ENCODE assay signal across 22 mouse cellular contexts in genomic region chr7:109266181-109266580, GRCm38 (mm10).
DNase-seq lines count a peak whose midpoint lies in the region; ATAC-seq and TF ChIP-seq lines count a peak whose summit lies in the region.
"Had no signal": no experiment of that assay in that cellular context is flagged by ENCODE, and none has a peak within 500 bp of the region (broad histone marks: within the 10 kb centered on the region; RNA-seq: fewer than 3 reads in every experiment).

No protein-coding gene starts in this region.

- H3K4me1 ChIP-seq in hindbrain, embryonic 12.5 days: peaks cover 17% of the 10 kb centered on the region
- no peaks in the 10 kb centered on the region for H3K4me1 ChIP-seq in hindbrain, postnatal 0 days (ENCODE audit: insufficient read depth, low read length)
- H3K4me1 ChIP-seq: embryonic facial prominence, embryonic 13.5 days; embryonic facial prominence, embryonic 15.5 days had no signal

- TF ChIP-seq CTCF in hindbrain, postnatal 0 days (IDR thresholded peaks at IDR 0.05; ENCODE audit: low read depth): no peak

- no peak overlapping the region for H3K9ac ChIP-seq in hindbrain, embryonic 12.5 days
- H3K9ac ChIP-seq in hindbrain, postnatal 0 days (replicated peaks; ENCODE audit: low read length): no peak overlapping the region
- H3K9ac ChIP-seq: embryonic facial prominence, embryonic 13.5 days; embryonic facial prominence, embryonic 15.5 days; forebrain, embryonic 12.5 days had no signal

- no peaks in the 10 kb centered on the region for H3K9me3 ChIP-seq in hindbrain, embryonic 12.5 days (replicated peaks)
- H3K9me3 ChIP-seq in hindbrain, postnatal 0 days (ENCODE audit: low read length): no peaks in the 10 kb centered on the region
- H3K9me3 ChIP-seq: embryonic facial prominence, embryonic 13.5 days; embryonic facial prominence, embryonic 15.5 days; forebrain, embryonic 10.5 days; forebrain, embryonic 12.5 days had no signal

- H3K27ac ChIP-seq in hindbrain, embryonic 12.5 days: no peak overlapping the region
- H3K27ac ChIP-seq in hindbrain, postnatal 0 days: no peak overlapping the region
- H3K27ac ChIP-seq: embryonic facial prominence, embryonic 13.5 days; embryonic facial prominence, embryonic 15.5 days; forebrain, embryonic 12.5 days had no signal

- no peak overlapping the region for H3K4me2 ChIP-seq in hindbrain, embryonic 12.5 days (replicated peaks)
- no peak overlapping the region for H3K4me2 ChIP-seq in hindbrain, postnatal 0 days (ENCODE audit: low read depth, low read length)
- H3K4me2 ChIP-seq: embryonic facial prominence, embryonic 13.5 days; embryonic facial prominence, embryonic 15.5 days; forebrain, embryonic 12.5 days had no signal

- H3K27me3 ChIP-seq in hindbrain, embryonic 12.5 days: no peaks in the 10 kb centered on the region; the same call in 1 of the 2 replicates
- no peaks in the 10 kb centered on the region for H3K27me3 ChIP-seq in hindbrain, postnatal 0 days (ENCODE audit: insufficient read depth, low read length)
- H3K27me3 ChIP-seq: embryonic facial prominence, embryonic 13.5 days; embryonic facial prominence, embryonic 15.5 days; Patski had no signal

- peak; percentile 18; the same call in 1 of the 2 replicates for ATAC-seq in hindbrain, embryonic 12.5 days (ENCODE audit: low FRiP score)
- no peak for ATAC-seq in hindbrain, postnatal 0 days
- ATAC-seq: activated CD4-positive, CD25-positive, alpha-beta regulatory T cell, adult 4 months; forebrain, embryonic 16.5 days; Patski had no signal

- WGBS in hindbrain, embryonic 12.5 days: 38% methylated on average over 1 of the region's 1 CpGs
- 48% methylated on average over 1 of the region's 1 CpGs for WGBS in hindbrain, postnatal 0 days

- no peaks in the 10 kb centered on the region for H3K36me3 ChIP-seq in hindbrain, embryonic 12.5 days
- no peaks in the 10 kb centered on the region for H3K36me3 ChIP-seq in hindbrain, postnatal 0 days (ENCODE audit: insufficient read depth, low read length)
- H3K36me3 ChIP-seq: embryonic facial prominence, embryonic 13.5 days; embryonic facial prominence, embryonic 15.5 days; forebrain, embryonic 10.5 days; forebrain, embryonic 12.5 days had no signal

- no peak for DNase-seq in hindbrain, postnatal 0 days (ENCODE audit: low spot score)
- DNase-seq in Muller cell, postnatal 12 days (ENCODE audit: inconsistent ontology term): peak; percentile 30
- peak; percentile 55 for DNase-seq in retina, embryonic 14.5 days (ENCODE audit: low spot score)
- no peak for DNase-seq in frontal cortex, postnatal 14 days (ENCODE audit: low spot score in 2 of 2)
- DNase-seq in layer of hippocampus, adult 9-11 months: no peak
- DNase-seq: adrenal gland, adult 8-10 months; adrenal gland, postnatal 14 days; adrenal gland, postnatal 36 days; cerebellum, adult 11-12 months; cerebellum, adult 2 months; cerebellum, adult 9-10 months; cerebellum, postnatal 10 days; cerebellum, postnatal 25 days had no signal

- no peak overlapping the region for H3K4me3 ChIP-seq in hindbrain, embryonic 12.5 days
- H3K4me3 ChIP-seq in hindbrain, postnatal 0 days (ENCODE audit: low read length): no peak overlapping the region
- H3K4me3 ChIP-seq: embryonic facial prominence, embryonic 13.5 days; embryonic facial prominence, embryonic 15.5 days; erythroblast, embryonic 14.5 days; forebrain, embryonic 10.5 days; forebrain, embryonic 12.5 days had no signal

Comparison
In these comparisons a context has a peak if more than half of its experiments do, and no peak if none do; other contexts are left out.
1. DNase-seq: peak in Muller cell, postnatal 12 days (single experiment) and retina, embryonic 14.5 days (single experiment); none in hindbrain, postnatal 0 days (single experiment), frontal cortex, postnatal 14 days (0 of 2) and layer of hippocampus, adult 9-11 months (single experiment).